Mouse (Mus musculus): ENCODE data around the gene Cmip. TPM values are rescaled to one million over a fixed set of nuclear protein-coding genes. Genes with fewer than 3 reads are reported as not detected.

The Cmip gene
- 100 to 1,000 TPM; 358 to 375 TPM for total RNA-seq (2021)
- long read RNA-seq, experiment 1, transcript Cmip-202 (21 exons, 2,408 nt), result major isoform, 13 of 20 reads
- long read RNA-seq, experiment 1, partial matches to known transcripts, result 4 of 20 reads
- long read RNA-seq, experiment 1, other reads (novel, unspliced or antisense), result 3 of 20 reads
- long read RNA-seq, experiment 2, transcript Cmip-202 (21 exons, 2,408 nt), result major isoform, 9 of 15 reads
- long read RNA-seq, experiment 2, partial matches to known transcripts, result 2 of 15 reads
- long read RNA-seq, experiment 2, other reads (novel, unspliced or antisense), result 4 of 15 reads

GRCm38 (mm10) chr8:117257029-117257820, at the start of gene Cmip:
Cmip (plus strand) TSS chr8:117257064.
- intact Hi-C loops (cut with DNase I), result loop anchor here (2.0 to 5.0 kb wide), 2 partner anchors 75 to 122 kb away; no protein-coding TSS in a partner anchor

DNA sequence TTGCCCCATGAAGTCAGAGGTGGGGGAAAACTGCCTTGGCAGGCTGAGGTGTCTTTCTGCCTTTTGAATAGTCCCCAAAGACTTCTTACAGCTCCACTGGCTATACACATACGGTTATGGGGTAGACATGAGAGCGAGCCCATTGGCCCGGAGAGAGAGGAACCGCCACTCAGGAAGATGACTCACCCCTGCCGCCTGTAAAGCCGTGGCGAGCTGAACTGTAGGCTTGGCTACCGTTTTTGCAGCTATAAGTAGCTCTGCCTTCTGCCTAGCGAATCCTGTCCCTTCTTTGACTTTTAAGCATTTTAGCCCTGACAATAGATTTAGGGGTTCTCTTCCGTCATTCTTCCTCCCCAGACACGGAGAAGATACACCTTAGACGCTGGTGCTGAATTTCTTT, 47.7 kb upstream of the Cmip start:
- intact Hi-C loops (cut with DNase I), result no loop called here
- no peak for DNase-seq (ENCODE audit: low spot score in 2 of 2)

More at GRCm38 (mm10) chr8:117257029-117257820, at the start of gene Cmip:
- DNase-seq (ENCODE audit: low spot score in 2 of 2), result peak in 1 of 2 experiments; percentile 39

GRCm38 (mm10) chr8:117212100-117212499, 44.8 kb upstream of the Cmip start:
- no peak for DNase-seq (ENCODE audit: low spot score in 2 of 2)
- intact Hi-C loops (cut with DNase I), result loop anchor here (10.0 kb wide), 1 partner anchor 353 kb away; no protein-coding TSS in a partner anchor

DNA sequence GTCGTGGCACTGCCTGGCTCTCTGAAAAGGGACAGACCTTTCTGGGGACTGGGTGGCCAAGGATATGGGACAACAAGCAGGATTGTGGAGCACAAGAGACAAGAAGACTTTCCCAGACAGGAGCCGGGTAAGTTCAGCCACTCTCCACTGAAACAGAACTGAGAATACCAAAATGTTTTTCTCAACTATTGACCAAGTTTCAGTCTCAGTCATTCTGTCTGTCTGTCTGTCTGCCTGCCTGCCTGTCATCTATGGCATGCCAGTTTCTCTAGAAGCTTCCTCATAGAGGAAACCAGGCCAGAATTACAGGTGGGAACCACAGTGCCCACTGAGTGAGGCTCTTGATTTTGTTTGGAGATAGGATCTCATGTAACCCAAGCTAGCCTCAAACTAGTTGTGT, 39.1 kb upstream of the Cmip start:
- DNase-seq (ENCODE audit: low spot score in 2 of 2), result no peak
- intact Hi-C loops (cut with DNase I), result loop anchor here (10.0 kb wide), 1 partner anchor 347 kb away; no protein-coding TSS in a partner anchor

- intact Hi-C loops (cut with DNase I), result loop anchor here (5.0 kb wide), 1 partner anchor 155 kb away; no protein-coding TSS in a partner anchor
- DNase-seq (ENCODE audit: low spot score in 2 of 2), result no peak
Observed at GRCm38 (mm10) chr8:117222396-117222795, 34.5 kb upstream of the Cmip start.

DNA sequence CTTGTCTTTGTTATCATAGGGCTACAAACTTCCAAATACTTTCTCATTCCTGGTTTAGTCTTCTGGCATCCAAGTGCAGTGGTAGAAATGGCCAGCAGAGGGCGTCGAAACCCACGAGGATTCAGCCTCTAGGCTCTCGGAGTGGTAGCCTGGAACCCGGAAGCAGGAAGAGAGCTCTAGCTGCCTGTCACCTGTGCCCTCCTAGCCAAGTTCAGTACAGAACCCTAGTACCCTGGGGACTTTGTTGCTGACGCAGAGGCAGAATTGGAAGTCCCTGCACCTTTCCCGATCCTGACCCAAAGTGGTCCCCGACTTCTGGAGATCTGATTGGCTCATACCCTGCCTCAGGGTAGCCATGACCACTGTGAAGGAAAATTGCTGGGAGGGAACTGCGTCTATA, 32.2 kb upstream of the Cmip start:
- peak; percentile 80 to 92 for DNase-seq (ENCODE audit: low spot score in 2 of 2)
- intact Hi-C loops (cut with DNase I), result loop anchor here (2.0 to 5.0 kb wide), 3 partner anchors 28 to 240 kb away; no protein-coding TSS in a partner anchor

DNA sequence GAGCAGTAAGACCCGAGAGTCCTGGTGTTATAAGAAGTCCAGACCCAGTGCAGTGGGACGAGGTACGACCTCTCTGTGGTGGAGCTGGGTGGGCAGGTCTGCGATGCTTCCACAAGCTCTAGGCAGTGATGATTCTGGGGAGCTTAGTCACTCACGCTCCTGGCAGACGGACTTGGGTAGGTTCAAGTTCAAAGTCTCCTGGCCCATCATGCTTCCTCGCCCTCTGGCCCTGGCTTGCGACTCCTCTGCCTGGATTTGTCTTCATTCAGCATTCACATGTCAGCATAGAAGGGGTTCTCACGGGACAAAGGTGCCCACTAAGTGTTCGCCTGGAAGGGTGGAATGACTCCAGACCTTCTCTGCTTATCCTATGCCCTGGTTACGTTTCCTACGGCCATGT, 30.6 kb upstream of the Cmip start:
- intact Hi-C loops (cut with DNase I), result no loop called here
- no peak for DNase-seq (ENCODE audit: low spot score in 2 of 2)

GRCm38 (mm10) chr8:117227339-117227738, 29.5 kb upstream of the Cmip start:
- DNase-seq (ENCODE audit: low spot score in 2 of 2), result no peak
- intact Hi-C loops (cut with DNase I), result no loop called here

GRCm38 (mm10) chr8:117233199-117233598, 23.7 kb upstream of the Cmip start:
- intact Hi-C loops (cut with DNase I), result no loop called here
- DNase-seq (ENCODE audit: low spot score in 2 of 2), result no peak

GRCm38 (mm10) chr8:117236531-117236930, 20.3 kb upstream of the Cmip start:
- no peak for DNase-seq (ENCODE audit: low spot score in 2 of 2)
- intact Hi-C loops (cut with DNase I), result no loop called here

DNA sequence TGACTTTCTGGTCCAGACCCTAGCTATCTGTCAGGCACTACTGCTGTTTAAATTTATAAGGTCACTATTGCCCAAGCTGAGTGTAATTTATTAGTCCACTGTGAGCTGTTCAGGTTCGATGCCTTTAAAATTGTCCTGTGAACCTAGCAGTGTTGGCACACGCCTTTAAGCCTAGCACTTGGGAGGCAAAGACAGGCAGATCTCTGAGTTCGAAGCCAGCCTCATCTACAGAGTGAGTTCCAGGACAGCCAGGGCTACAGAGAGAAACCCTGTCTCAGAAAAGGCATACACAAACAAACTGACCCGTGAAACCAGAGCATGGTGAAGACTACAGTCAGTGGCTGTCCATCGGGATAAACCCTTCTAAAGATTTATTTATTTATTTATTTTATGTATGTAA, 16.5 kb upstream of the Cmip start:
- intact Hi-C loops (cut with DNase I), result no loop called here
- DNase-seq (ENCODE audit: low spot score in 2 of 2), result no peak

GRCm38 (mm10) chr8:117240841-117241494, 15.9 kb upstream of the Cmip start:
- intact Hi-C loops (cut with DNase I), result no loop called here
- DNase-seq (ENCODE audit: low spot score in 2 of 2), result no peak

DNA sequence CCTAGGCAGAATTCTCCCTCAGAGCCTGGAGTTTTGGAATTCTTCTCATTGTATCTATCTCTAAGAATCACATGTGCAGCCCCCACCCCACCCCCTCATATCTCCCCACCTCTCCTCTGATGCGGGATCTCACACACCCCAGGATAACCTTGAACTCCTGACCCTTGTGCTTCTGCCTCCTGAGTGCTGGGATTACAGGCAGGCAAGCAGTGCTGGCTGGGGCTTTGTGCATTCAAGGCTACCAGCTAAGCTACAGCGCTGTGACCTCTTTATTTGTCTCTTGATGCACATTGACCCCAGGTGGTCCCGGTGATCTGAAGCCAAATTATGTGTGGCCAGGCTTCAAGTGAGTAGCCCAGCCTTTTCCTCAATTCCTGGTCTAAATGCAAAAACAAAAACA, 15.0 kb upstream of the Cmip start:
- DNase-seq (ENCODE audit: low spot score in 2 of 2), result no peak
- intact Hi-C loops (cut with DNase I), result no loop called here

GRCm38 (mm10) chr8:117242286-117242685, 14.6 kb upstream of the Cmip start:
- no peak for DNase-seq (ENCODE audit: low spot score in 2 of 2)
- intact Hi-C loops (cut with DNase I), result no loop called here

DNA sequence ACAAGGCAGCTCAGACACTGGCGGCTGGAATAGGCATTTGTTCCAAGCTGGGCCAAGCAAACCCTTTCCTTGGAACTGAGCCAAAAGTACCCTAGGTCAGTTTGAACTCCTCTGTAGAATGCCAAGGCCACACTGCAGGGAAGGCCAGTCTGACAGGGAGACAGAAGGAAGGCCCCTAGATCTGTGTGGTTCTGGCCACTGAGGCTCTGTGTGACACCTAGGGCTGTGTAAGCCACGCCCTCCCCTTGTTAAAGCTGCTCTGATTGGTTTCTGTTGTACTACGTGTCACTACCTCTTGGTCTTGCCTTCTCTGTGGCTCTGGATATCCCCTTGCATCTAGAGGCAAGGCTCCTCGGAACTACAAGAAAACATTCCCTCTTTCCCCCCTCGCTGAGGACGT, 12.3 kb upstream of the Cmip start:
- intact Hi-C loops (cut with DNase I), result no loop called here

GRCm38 (mm10) chr8:117248341-117248740, 8.5 kb upstream of the Cmip start:
- DNase-seq (ENCODE audit: low spot score in 2 of 2), result no peak
- intact Hi-C loops (cut with DNase I), result no loop called here

More for the DNA sequence above, 12.3 kb upstream of the Cmip start:
- DNase-seq (ENCODE audit: low spot score in 2 of 2), result no peak

DNA sequence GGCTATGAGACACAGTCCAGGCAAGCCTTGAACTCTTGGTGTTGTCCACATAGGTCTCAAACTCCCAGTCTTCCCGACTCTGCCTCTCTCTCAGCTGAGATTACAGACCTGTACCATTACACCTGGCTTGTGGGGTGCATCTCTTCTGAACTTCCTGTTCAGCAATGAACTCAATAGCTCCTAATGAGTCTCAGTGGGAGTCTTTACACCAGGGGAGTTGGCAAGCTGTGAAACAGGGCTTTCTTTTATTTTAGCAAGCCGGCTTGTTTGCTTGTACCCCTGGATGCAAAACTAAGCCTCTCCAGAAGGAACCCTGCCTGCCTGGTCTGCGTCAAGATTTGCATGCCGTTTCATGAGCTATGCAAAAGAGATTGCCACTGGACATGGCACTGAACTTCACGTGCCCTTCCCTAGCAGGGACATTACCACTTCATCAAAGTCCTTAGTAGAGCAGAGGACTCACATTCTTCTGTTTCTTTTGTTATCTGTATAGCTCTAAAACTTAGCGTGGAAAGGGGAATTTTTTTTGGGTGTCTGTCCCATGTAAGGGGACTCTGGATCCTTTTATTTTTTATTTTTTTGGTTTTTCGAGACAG, 5.7 kb upstream of the Cmip start:
- no peak for DNase-seq (ENCODE audit: low spot score in 2 of 2)
- intact Hi-C loops (cut with DNase I), result no loop called here

- intact Hi-C loops (cut with DNase I), result loop anchor here (2.0 kb wide), 1 partner anchor 28 kb away; no protein-coding TSS in a partner anchor
Observed at GRCm38 (mm10) chr8:117252650-117253049, 4.2 kb upstream of the Cmip start.

More at GRCm38 (mm10) chr8:117252650-117253049, 4.2 kb upstream of the Cmip start:
- DNase-seq (ENCODE audit: low spot score in 2 of 2), result no peak

Measured in left cerebral cortex, postnatal 14 days (tissue).